Mouse (Mus musculus) CH12.LX (cell line): ENCODE data around the gene Gtsf1. TPM values are rescaled to one million over a fixed set of nuclear protein-coding genes. Genes with fewer than 3 reads are reported as not detected.
A peak's percentile ranks its signal among the peaks of the same experiment; 100 is the strongest.

Experiments used
- DNase-seq: peaks from one replicate; pipeline ENCODE4 v3.0.0-alpha.2; 2013; ENCODE audit errors: extremely low read depth
- H3K27ac ChIP-seq: 2 replicates; pipeline ENCODE4 v1.5.1; 2012; ENCODE audit warnings: low read depth, mild to moderate bottlenecking, control low read depth, moderate library complexity; ENCODE audit not compliant: insufficient read depth
- H3K27me3 ChIP-seq: replicated peaks from 2 replicates; pipeline ENCODE3; 2012; ENCODE audit warnings: inconsistent platforms
- H3K36me3 ChIP-seq, 2 experiments: replicated peaks in 1 of 2; 2 replicates each; pipeline versions ENCODE3 to v1.6.1; 2012; ENCODE audit warnings: inconsistent platforms in 1 of 2, low read length in 1 of 2, mild to moderate bottlenecking in 1 of 2, mixed read lengths in 1 of 2, moderate library complexity in 1 of 2; ENCODE audit not compliant: control insufficient read depth in 1 of 2, insufficient read depth in 1 of 2
- H3K4me1 ChIP-seq, 2 experiments: 2 replicates each; pipeline ENCODE4 v1.6.1; 2012; ENCODE audit warnings: inconsistent platforms in 1 of 2, moderate library complexity in 1 of 2; ENCODE audit not compliant: insufficient read depth in 2 of 2, control insufficient read depth in 1 of 2
- H3K4me2 ChIP-seq: 2 replicates; pipeline ENCODE4 v1.6.1; 2012; ENCODE audit warnings: low read depth, mild to moderate bottlenecking, control low read depth; ENCODE audit not compliant: poor library complexity, insufficient read depth, severe bottlenecking
- H3K4me3 ChIP-seq, 3 experiments: fragments of 150-350 bp in 1 of 3; sonication (generic) in 1 of 3; replicated peaks in 1 of 3; 2 replicates each; pipeline versions ENCODE3 to v1.5.1; 2011 to 2012; ENCODE audit warnings: low read depth in 2 of 3, low read length in 2 of 3, mild to moderate bottlenecking in 2 of 3, moderate library complexity in 2 of 3, control low read depth in 1 of 3, improper control_type of control experiment in 1 of 3, inconsistent platforms in 1 of 3, mixed read lengths in 1 of 3; ENCODE audit not compliant: poor library complexity in 1 of 3
- H3K79me2 ChIP-seq: replicated peaks from 2 replicates; pipeline ENCODE4 v1.6.1; 2012; ENCODE audit warnings: mild to moderate bottlenecking, moderate library complexity; ENCODE audit not compliant: control insufficient read depth, poor library complexity, insufficient read depth, severe bottlenecking; ENCODE audit errors: extremely low read depth
- H3K9ac ChIP-seq: 2 replicates; pipeline ENCODE4 v1.6.1; 2012; ENCODE audit warnings: low read depth, mild to moderate bottlenecking, control low read depth, moderate library complexity; ENCODE audit not compliant: insufficient read depth
- H3K9me3 ChIP-seq: replicated peaks from 2 replicates; pipeline ENCODE3; 2012; ENCODE audit warnings: low read length, inconsistent platforms, mixed read lengths
- BHLHE40 ChIP-seq: IDR thresholded peaks from 2 replicates; pipeline ENCODE4 v1.6.1; 2011; ENCODE audit warnings: mild to moderate bottlenecking, low read depth, low read length, improper control_type of control experiment
- CHD1 ChIP-seq: IDR thresholded peaks from 2 replicates; pipeline ENCODE4 v1.6.1; 2012; ENCODE audit warnings: low read depth, low read length, improper control_type of control experiment, inconsistent platforms
- CHD2 ChIP-seq: IDR thresholded peaks from 2 replicates; pipeline ENCODE4 v1.6.1; 2011; ENCODE audit warnings: low read length, improper control_type of control experiment
- CTCF ChIP-seq, 2 experiments: IDR thresholded peaks in 1 of 2; conservative IDR thresholded peaks in 1 of 2; 2 replicates each; pipeline ENCODE4 v1.5.1; 2011 to 2012; ENCODE audit warnings: low read depth in 2 of 2, low read length in 2 of 2, improper control_type of control experiment in 1 of 2, inconsistent platforms in 1 of 2, mild to moderate bottlenecking in 1 of 2, moderate library complexity in 1 of 2
- E2F4 ChIP-seq: IDR thresholded peaks from 2 replicates; pipeline ENCODE4 v1.6.1; 2011; ENCODE audit warnings: low read depth, low read length, improper control_type of control experiment; ENCODE audit not compliant: insufficient replicate concordance
- EP300 ChIP-seq: IDR thresholded peaks from 2 replicates; pipeline ENCODE4 v1.6.1; 2011; ENCODE audit warnings: low read length, improper control_type of control experiment
- ETS1 ChIP-seq: conservative IDR thresholded peaks from 2 replicates; pipeline ENCODE4 v1.6.1; 2012; ENCODE audit warnings: low read depth, mild to moderate bottlenecking, inconsistent platforms, low read length, improper control_type of control experiment, moderate library complexity
- IRF4 ChIP-seq: IDR thresholded peaks from 2 replicates; pipeline ENCODE4 v1.6.1; 2014; ENCODE audit warnings: low read depth, mild to moderate bottlenecking, inconsistent platforms, low read length, improper control_type of control experiment
- JUN ChIP-seq: IDR thresholded peaks from 2 replicates; pipeline ENCODE4 v1.6.1; 2011; ENCODE audit warnings: low read depth, mild to moderate bottlenecking, low read length, improper control_type of control experiment, moderate library complexity; ENCODE audit not compliant: insufficient read depth
- MAX ChIP-seq: IDR thresholded peaks from 2 replicates; pipeline ENCODE4 v1.6.1; 2011; ENCODE audit warnings: low read length, improper control_type of control experiment
- MXI1 ChIP-seq: IDR thresholded peaks from 2 replicates; pipeline ENCODE4 v1.6.1; 2011; ENCODE audit warnings: mild to moderate bottlenecking, low read depth, low read length, improper control_type of control experiment
- NELFE ChIP-seq: IDR thresholded peaks from 2 replicates; pipeline ENCODE4 v1.6.1; 2011; ENCODE audit warnings: low read depth, low read length, improper control_type of control experiment
- NRF1 ChIP-seq: IDR thresholded peaks from 2 replicates; pipeline ENCODE4 v1.6.1; 2014; ENCODE audit warnings: low read depth, mild to moderate bottlenecking, inconsistent platforms, low read length, improper control_type of control experiment, moderate library complexity
- PAX5 ChIP-seq: IDR thresholded peaks from 2 replicates; pipeline ENCODE4 v1.6.1; 2012; ENCODE audit warnings: low read length, inconsistent platforms, mixed read lengths
- POLR2AphosphoS2 ChIP-seq: IDR thresholded peaks from 2 replicates; pipeline ENCODE4 v1.6.1; 2011; ENCODE audit warnings: low read depth, low read length, improper control_type of control experiment
- RAD21 ChIP-seq: IDR thresholded peaks from 2 replicates; pipeline ENCODE4 v1.6.1; 2011; ENCODE audit warnings: low read depth, mild to moderate bottlenecking, low read length, improper control_type of control experiment, moderate library complexity
- RCOR1 ChIP-seq: conservative IDR thresholded peaks from 2 replicates; pipeline ENCODE4 v1.6.1; 2012; ENCODE audit warnings: low read depth, mild to moderate bottlenecking, inconsistent platforms, low read length, improper control_type of control experiment
- SMC3 ChIP-seq: IDR thresholded peaks from 2 replicates; pipeline ENCODE4 v1.6.1; 2011; ENCODE audit warnings: low read depth, low read length, improper control_type of control experiment
- TBP ChIP-seq: conservative IDR thresholded peaks from 2 replicates; pipeline ENCODE4 v1.6.1; 2011; ENCODE audit warnings: low read depth, low read length, improper control_type of control experiment
- TCF12 ChIP-seq: IDR thresholded peaks from 2 replicates; pipeline ENCODE4 v1.6.1; 2014; ENCODE audit warnings: low read depth, mild to moderate bottlenecking, inconsistent platforms, low read length, improper control_type of control experiment
- UBTF ChIP-seq: IDR thresholded peaks from 2 replicates; pipeline ENCODE4 v1.6.1; 2012; ENCODE audit warnings: low read depth, mild to moderate bottlenecking, inconsistent platforms, low read length, improper control_type of control experiment, moderate library complexity
- USF2 ChIP-seq: conservative IDR thresholded peaks from 2 replicates; pipeline ENCODE4 v1.6.1; 2011; ENCODE audit warnings: low read depth, low read length, improper control_type of control experiment
- ZC3H11A ChIP-seq: IDR thresholded peaks from 2 replicates; pipeline ENCODE4 v1.6.1; 2012; ENCODE audit warnings: low read depth, mild to moderate bottlenecking, inconsistent platforms, low read length, improper control_type of control experiment
- ZKSCAN1 ChIP-seq: IDR thresholded peaks from 2 replicates; pipeline ENCODE4 v1.6.1; 2012; ENCODE audit warnings: low read depth, inconsistent platforms, low read length, improper control_type of control experiment, borderline replicate concordance
- ZMIZ1 ChIP-seq: IDR thresholded peaks from 2 replicates; pipeline ENCODE4 v1.6.1; 2012; ENCODE audit warnings: low read depth, mild to moderate bottlenecking, inconsistent platforms, low read length, improper control_type of control experiment
- ZNF384 ChIP-seq: IDR thresholded peaks from 2 replicates; pipeline ENCODE4 v1.6.1; 2012; ENCODE audit warnings: low read depth, low read length, improper control_type of control experiment, inconsistent platforms
- dilution Hi-C: fragments of 300-500 bp; cut with MboI; formaldehyde crosslinking; loops from 2 replicates; pipeline ENCODE4 v1.14.3; 2020; ENCODE audit warnings: low sequenced_read_pairs; ENCODE audit not compliant: extremely low pct_unique_long_range_greater_than_20kb, extremely low pct_ligation_motif_present
- in situ Hi-C: fragments of 300-500 bp; cut with MboI; formaldehyde crosslinking; loops from 3 replicates; pipeline ENCODE4 v1.14.3; 2019; ENCODE audit warnings: low sequenced_read_pairs, low pct_ligation_motif_present, low pct_unique_long_range_greater_than_20kb, mixed read lengths
- polyA plus RNA-seq: library from polyadenylated mRNA; unstranded; fragments of >175 nt; gene quantifications from 2 replicates; pipeline ENCODE4 v1.2.1, GENCODE M21; 2012; ENCODE audit warnings: low read depth; ENCODE audit not compliant: insufficient read length
- total RNA-seq, 2 experiments: library from RNA; depleted of rRNA; stranded (reverse); fragments of 300-350 nt in 1 of 2; fragments of >200 nt in 1 of 2; gene quantifications; 2 replicates each; pipeline ENCODE4 v1.2.3; 2012 to 2014

Gene Gtsf1
- total and polyA plus RNA-seq, 3 experiments = not detected

DNA sequence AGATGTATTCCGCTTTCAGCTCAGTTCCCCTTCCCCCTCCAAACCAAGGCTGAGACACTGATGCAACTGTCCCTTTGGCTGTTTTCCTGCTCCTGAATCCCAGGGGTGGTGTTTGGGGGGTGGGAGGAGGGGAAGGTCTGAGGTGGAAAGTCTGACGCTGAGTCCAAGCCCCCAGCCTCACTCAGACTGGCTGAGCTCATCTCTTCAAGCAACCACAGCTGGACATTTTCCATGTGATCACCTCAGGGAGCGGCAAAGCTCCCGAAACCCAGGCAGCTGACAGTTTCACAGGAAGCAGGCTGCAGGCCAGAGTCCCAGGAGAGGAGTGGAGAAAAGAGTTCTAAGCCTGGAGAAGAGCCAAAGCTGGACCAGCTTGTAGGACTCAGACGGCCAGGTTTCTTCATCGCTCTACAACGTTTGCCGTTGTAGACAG is 53.4 kb downstream of the Gtsf1 start (continued):
- TF ChIP-seq CHD1 = no peak
- TF ChIP-seq E2F4 = no peak
- peak; percentile 53 for TF ChIP-seq IRF4
- no peak for TF ChIP-seq SMC3
- TF ChIP-seq ETS1 = peak; percentile 87
- no peak for TF ChIP-seq UBTF
- peak; percentile 32; the same call in 1 of the 2 replicates for TF ChIP-seq BHLHE40

DNA sequence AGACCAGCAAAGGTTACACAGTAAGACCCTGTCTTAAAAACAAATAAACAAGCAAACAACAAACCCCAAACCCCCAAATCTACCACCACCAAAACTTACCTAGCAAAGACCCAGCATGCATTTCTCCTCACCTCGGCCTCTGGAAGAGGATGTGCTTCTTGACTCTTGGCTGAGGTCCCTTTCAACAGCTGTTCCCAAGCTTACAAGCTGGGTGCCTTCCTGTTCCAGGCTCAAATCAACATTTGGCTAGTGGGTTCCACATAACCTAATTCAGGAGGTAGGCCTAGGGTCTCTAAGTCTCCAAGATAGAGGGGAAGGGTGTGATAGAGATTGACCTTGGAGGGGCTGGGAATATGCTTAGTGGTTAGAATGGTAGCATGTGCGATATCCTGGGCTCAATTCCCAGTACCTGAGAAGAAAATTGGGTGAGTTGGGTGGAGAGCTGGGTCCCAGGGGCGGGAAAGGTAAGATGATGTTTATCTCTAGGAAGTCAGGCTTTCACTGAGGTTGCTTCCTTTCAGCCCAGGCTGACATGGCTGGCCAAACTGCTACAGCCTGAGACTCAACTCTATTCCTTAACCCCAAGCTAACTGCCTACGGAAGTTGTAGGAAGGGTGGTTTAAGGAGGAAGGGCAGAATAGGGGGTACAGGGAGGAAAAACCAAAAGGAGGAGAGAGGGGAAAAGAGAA is 55.0 kb downstream of the Gtsf1 start:
- Histone ChIP-seq H3K4me2 (no peak overlapping the region), H3K36me3 (no peaks in the 10 kb centered on the region), H3K9me3 (no peaks in the 10 kb centered on the region), H3K4me3 (no peak overlapping the region), H3K27ac (no peak overlapping the region), H3K79me2 (no peaks in the 10 kb centered on the region), H3K27me3 (no peaks in the 10 kb centered on the region), H3K9ac (no peak overlapping the region), H3K4me1 (peaks cover 30 to 51% of the 10 kb centered on the region in 2 experiments)
- in situ Hi-C loops (no loop called here), dilution Hi-C loops (no loop called here)
- no peak for DNase-seq
- TF ChIP-seq E2F4 = no peak
- no peak for TF ChIP-seq EP300
- TF ChIP-seq UBTF = no peak
- no peak for TF ChIP-seq MXI1
- TF ChIP-seq USF2 = no peak
- TF ChIP-seq ZC3H11A = no peak
- TF ChIP-seq RCOR1 = no peak
- TF ChIP-seq ZKSCAN1 = no peak
- TF ChIP-seq CHD2 = no peak
- TF ChIP-seq RAD21 = no peak

- TF ChIP-seq POLR2AphosphoS2 (no peak), UBTF (no peak), NELFE (no peak), CHD2 (no peak), ZNF384 (no peak), JUN (no peak), CHD1 (no peak), ETS1 (no peak), ZMIZ1 (no peak), MXI1 (no peak), NRF1 (no peak), MAX (no peak), TBP (no peak), RAD21 (no peak), PAX5 (no peak), TCF12 (no peak), CTCF (conservative IDR thresholded peaks at IDR 0.05 in 1 of 2, IDR thresholded peaks at IDR 0.05 in 1 of 2; ENCODE audit: low read depth in 2 of 2, low read length in 2 of 2) (no peak), EP300 (no peak)
- Histone ChIP-seq H3K4me3 (no peak overlapping the region), H3K27me3 (no peaks in the 10 kb centered on the region), H3K4me2 (no peak overlapping the region), H3K9me3 (no peaks in the 10 kb centered on the region), H3K36me3 (no peaks in the 10 kb centered on the region), H3K79me2 (no peaks in the 10 kb centered on the region), H3K4me1 (peaks cover 15 to 43% of the 10 kb centered on the region in 2 experiments), H3K27ac (no peak overlapping the region), H3K9ac (no peak overlapping the region)
- no peak for DNase-seq
- dilution Hi-C loops (no loop called here), in situ Hi-C loops (no loop called here)
Measured at GRCm38 (mm10) chr15:103372461-103372860, 57.8 kb downstream of the Gtsf1 start.
